Mouse (Mus musculus) forebrain, postnatal 0 days (tissue): ENCODE measurements at regions not wholly inside any gene's neighbourhood (a gene's known extent, or its start where the extent isn't known, plus 50 kb on each side); places are given as distances from the start of the nearest gene placed in this dataset.
A peak's percentile ranks its signal among the peaks of the same experiment; 100 is the strongest.

Experiments used
- ATAC-seq: fragments of 200-750 bp; cut with Nextera tagmentation; 2 replicates; pipeline ENCODE4 v1.8.0; 2017; ENCODE audit warnings: mild to moderate bottlenecking, moderate library complexity
- DNase-seq: peaks from one replicate; pipeline ENCODE4 v3.0.0-alpha.2; 2015
- H3K27ac ChIP-seq: fragments of 300-500 bp; sonication (generic); 2 replicates; pipeline ENCODE4 v1.5.1; 2014; ENCODE audit warnings: low read depth, mild to moderate bottlenecking, antibody characterized with exemption, low read length, moderate library complexity, mixed read lengths
- H3K27me3 ChIP-seq: fragments of 300-500 bp; sonication (generic); 2 replicates; pipeline ENCODE4 v1.6.1; 2014; ENCODE audit warnings: mild to moderate bottlenecking, low read length, mixed read lengths; ENCODE audit not compliant: insufficient read depth
- H3K36me3 ChIP-seq: fragments of 300-500 bp; sonication (generic); 2 replicates; pipeline ENCODE4 v1.6.1; 2014; ENCODE audit warnings: mild to moderate bottlenecking, moderate library complexity; ENCODE audit not compliant: insufficient read depth
- H3K4me1 ChIP-seq: fragments of 300-500 bp; sonication (generic); 2 replicates; pipeline ENCODE4 v1.6.1; 2014; ENCODE audit warnings: antibody characterized with exemption; ENCODE audit not compliant: insufficient read depth
- H3K4me2 ChIP-seq: fragments of 300-500 bp; sonication (generic); 2 replicates; pipeline ENCODE4 v1.6.1; 2014; ENCODE audit warnings: low read depth, mild to moderate bottlenecking, moderate library complexity
- H3K4me3 ChIP-seq: fragments of 300-500 bp; sonication (generic); 2 replicates; pipeline ENCODE4 v1.5.1; 2014; ENCODE audit warnings: low read depth, low read length, mixed read lengths
- H3K9ac ChIP-seq: fragments of 300-500 bp; sonication (generic); 2 replicates; pipeline ENCODE4 v1.6.1; 2014; ENCODE audit warnings: mild to moderate bottlenecking
- H3K9me3 ChIP-seq: fragments of 300-500 bp; sonication (generic); 2 replicates; pipeline ENCODE4 v1.6.1; 2016; ENCODE audit warnings: low read length
- CTCF ChIP-seq: sonication (generic); IDR thresholded peaks from 2 replicates; pipeline ENCODE4 v1.5.1; 2016; ENCODE audit warnings: antibody characterized with exemption, control low read depth, low read depth
- whole genome bisulfite sequencing: fragments of 180-500 bp; shearing (Covaris S2); extraction: QIAGEN DNeasy Blood & Tissue Kit; methylation state at CpG from one replicate; pipeline ENCODE4 v1.1.7; 2014; 5-methylcytosine and 5-hydroxymethylcytosine counted together

DNA sequence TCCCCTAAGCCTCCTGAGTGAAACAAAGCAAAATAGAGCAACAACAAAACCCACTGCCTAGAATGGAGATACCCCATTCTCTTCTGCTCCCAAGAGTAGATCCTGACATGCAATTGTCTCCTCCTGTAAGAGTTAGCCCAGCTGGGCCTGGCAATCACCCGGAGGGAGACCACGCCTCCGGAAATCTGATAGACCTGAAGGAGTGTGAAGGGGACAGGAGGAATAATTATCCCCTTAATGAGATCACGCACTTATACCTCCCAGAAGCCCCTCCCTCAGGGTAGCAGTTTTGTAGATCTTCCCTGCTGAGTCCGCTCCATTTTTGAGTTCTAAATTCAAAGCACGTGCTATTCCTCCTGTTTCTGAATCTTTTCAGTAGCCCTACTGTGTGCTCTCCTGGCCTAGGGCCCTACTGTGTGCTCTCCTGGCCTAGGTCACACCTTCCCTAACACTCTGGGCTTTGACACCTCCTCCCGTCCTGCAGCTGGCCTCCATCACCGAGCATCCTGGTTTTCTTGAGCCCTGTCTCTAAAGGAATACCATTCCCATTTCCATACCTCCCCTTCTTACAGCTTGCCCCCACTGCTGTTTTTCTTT, 137.2 kb upstream of the Mdm1 start:
- no peaks in the 10 kb centered on the region for H3K27me3 ChIP-seq
- DNase-seq (no peak), ATAC-seq (no peak)
- H3K27ac ChIP-seq = no peak overlapping the region
- TF ChIP-seq CTCF = no peak
- H3K9me3 ChIP-seq = 0 out of 2 replicates have a peak, but pooled peaks cover under 1% of the 10 kb centered on the region
- no peak overlapping the region for H3K4me3 ChIP-seq
- no peak overlapping the region for H3K4me2 ChIP-seq
- no peak overlapping the region for H3K9ac ChIP-seq
- H3K36me3 ChIP-seq = no peaks in the 10 kb centered on the region
- H3K4me1 ChIP-seq = no peaks in the 10 kb centered on the region
- WGBS = 58% methylated on average over 8 of the region's 8 CpGs

DNA sequence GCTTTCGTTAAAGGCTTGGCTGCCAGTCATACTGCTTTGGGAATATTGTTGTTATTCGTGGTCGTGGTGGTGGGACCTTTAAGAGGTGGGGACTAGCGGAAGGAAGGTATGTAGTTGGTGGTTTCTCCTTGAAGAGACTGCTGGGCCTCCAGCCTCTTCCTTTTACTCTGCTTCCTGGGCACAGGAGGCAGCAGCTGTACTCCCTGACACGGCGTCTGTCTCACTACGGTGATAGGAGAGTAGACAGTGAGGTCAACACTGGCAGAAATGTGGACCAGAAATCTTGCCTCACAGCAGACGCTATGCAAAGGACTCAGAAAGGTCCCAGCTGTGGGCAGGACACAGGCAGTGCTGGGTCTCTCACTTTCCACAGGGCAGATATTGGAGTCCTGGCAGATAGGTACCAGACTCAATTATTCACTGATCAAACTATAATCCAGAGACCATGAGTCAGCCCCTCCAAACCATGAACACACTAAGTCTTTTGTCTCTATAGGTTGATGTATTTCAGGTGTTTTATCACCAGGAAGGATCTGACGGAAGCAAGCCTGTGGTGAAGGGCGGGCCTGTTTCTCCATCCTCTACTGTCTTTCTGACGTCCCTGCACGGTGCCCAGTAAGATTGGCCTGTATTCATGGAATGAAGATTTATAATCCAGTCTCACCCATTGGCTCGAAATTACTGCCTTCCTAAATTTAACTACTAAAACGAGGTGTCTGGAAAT, 134.6 kb upstream of the Mdm1 start:
- no peaks in the 10 kb centered on the region for H3K27me3 ChIP-seq
- 0 out of 2 replicates have a peak, but pooled peaks cover 3% of the 10 kb centered on the region for H3K9me3 ChIP-seq
- no peak for TF ChIP-seq CTCF
- H3K4me1 ChIP-seq = no peaks in the 10 kb centered on the region
- ATAC-seq (no peak), DNase-seq (no peak)
- no peak overlapping the region for H3K4me3 ChIP-seq
- H3K36me3 ChIP-seq = no peaks in the 10 kb centered on the region
- H3K9ac ChIP-seq = no peak overlapping the region
- no peak overlapping the region for H3K4me2 ChIP-seq
- WGBS = 81% methylated on average over 14 of the region's 14 CpGs
- no peak overlapping the region for H3K27ac ChIP-seq

DNA sequence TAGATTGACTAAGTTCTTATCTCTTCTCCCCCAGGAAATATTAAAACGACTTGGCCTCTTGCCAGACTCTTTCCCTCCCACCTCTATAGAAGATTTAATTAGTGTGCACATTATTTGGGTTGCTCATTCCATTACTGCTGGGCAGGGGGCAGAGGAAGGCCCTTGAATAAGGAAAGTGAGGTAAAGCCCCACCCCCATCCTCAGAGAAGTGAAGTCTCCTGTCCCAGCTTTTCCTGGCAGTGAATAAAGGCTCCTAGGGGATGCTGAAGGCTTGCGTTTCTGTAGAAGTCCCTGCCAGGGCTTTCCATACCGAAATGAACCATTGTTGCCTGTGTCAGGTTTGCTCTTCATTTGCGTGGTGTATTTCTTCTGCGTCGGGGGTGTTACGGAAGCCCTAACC, 133.8 kb upstream of the Mdm1 start:
- TF ChIP-seq CTCF = no peak
- H3K4me1 ChIP-seq = no peaks in the 10 kb centered on the region
- no peak for ATAC-seq

DNA sequence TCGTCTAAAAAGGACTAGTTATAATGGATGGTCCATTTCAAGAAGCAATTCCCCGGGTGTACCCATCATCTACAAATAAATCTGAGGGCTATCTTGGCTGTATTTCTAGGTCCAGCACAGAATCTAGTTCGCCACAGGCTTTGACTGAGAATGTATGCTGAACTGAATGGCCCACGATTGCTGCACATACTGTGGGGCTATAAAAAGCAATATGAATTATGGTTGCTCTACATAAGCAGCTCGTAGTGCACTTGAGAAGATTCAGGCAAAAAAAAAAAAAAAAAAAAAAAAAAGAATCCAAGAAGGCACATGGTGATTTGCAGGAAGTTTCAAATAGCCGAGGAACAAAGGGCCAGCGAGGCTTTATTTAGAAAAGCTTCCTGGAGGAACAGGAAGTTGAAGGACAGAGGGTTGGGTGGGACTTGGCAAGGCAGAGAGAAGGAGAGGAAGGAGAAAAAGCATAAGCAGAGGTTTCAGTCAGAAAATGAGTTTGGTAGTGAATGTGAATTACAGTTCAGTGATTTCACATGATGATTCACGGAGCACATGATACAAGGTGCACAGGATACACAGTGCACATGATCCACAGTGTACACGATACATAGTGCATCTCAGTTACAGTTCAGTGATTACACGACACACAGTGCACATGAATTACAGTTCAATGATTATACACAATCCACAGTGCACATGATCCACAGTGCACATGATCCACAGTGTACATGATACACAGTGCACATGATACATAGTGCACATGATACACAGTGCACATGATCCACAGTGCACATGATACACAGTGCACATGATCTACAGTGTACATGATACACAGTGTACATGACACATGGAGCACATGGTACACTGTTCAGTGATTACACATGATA, 129.7 kb upstream of the Mdm1 start:
- TF ChIP-seq CTCF = no peak
- Histone ChIP-seq H3K4me3 (no peak overlapping the region), H3K4me1 (no peaks in the 10 kb centered on the region; the same call in 1 of the 2 replicates), H3K9ac (no peak overlapping the region), H3K27ac (no peak overlapping the region), H3K27me3 (no peaks in the 10 kb centered on the region), H3K4me2 (no peak overlapping the region), H3K9me3 (0 out of 2 replicates have a peak, but pooled peaks cover 3% of the 10 kb centered on the region), H3K36me3 (no peaks in the 10 kb centered on the region)
- ATAC-seq (peak; percentile 77), DNase-seq (peak; percentile 61)
- WGBS = 76% methylated on average over 10 of the region's 10 CpGs

More for the DNA sequence above, 133.8 kb upstream of the Mdm1 start:
- no peak for DNase-seq
- Histone ChIP-seq H3K36me3 (no peaks in the 10 kb centered on the region), H3K9me3 (0 out of 2 replicates have a peak, but pooled peaks cover 3% of the 10 kb centered on the region), H3K27me3 (no peaks in the 10 kb centered on the region), H3K9ac (no peak overlapping the region), H3K4me2 (no peak overlapping the region), H3K4me3 (no peak overlapping the region), H3K27ac (no peak overlapping the region)
- 37% methylated on average over 7 of the region's 7 CpGs for WGBS

DNA sequence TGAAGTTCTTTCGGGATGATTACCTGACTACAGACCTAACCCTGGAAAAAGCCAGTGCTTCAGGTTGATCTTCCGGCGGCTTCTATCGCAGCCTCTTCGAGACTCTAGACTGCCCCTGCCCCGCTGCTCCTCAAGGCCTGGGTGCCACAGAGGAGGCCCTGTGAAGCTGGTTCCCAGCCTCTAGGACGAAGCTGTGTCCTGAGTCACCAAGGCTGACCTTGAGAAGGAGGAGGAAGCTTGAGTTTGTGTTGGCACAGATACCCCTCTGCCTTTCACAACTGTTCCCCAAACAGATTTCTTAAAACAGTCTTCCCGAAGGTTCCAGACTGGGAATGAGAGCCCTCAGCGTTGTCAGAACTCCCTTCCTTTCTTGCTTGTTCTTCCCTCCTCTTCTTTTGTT, 112.8 kb upstream of the Mdm1 start:
- no peaks in the 10 kb centered on the region for H3K36me3 ChIP-seq
- H3K4me1 ChIP-seq = no peaks in the 10 kb centered on the region
- H3K27me3 ChIP-seq = no peaks in the 10 kb centered on the region
- H3K4me2 ChIP-seq = no peak overlapping the region
- H3K9me3 ChIP-seq = no peaks in the 10 kb centered on the region
- H3K27ac ChIP-seq = no peak overlapping the region
- no peak for DNase-seq
- 75% methylated on average over 9 of the region's 9 CpGs for WGBS
- H3K9ac ChIP-seq = no peak overlapping the region
- H3K4me3 ChIP-seq = no peak overlapping the region
- ATAC-seq = no peak
- no peak for TF ChIP-seq CTCF

DNA sequence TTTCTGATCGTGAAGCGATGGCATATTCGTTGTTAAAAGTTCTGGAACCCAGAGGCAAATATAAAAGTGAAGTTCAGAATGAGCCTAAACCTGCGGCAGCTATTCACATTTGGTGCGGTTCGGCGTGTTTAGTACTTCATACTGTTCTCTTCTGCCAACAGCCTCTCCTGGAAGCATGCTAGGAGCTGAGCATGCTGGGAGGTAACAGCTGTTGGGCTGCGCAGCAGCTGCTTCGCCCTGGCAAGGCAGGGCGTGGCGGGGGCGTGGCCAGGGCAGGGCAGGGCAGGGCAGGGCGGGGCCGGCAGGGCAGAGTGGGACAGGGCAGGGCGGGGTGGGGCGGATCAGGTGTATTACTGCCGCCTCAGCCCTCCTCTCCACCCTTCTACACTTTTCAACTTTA, 107.2 kb upstream of the Mdm1 start:
- Histone ChIP-seq H3K4me3 (no peak overlapping the region), H3K4me1 (no peaks in the 10 kb centered on the region), H3K36me3 (no peaks in the 10 kb centered on the region), H3K9me3 (no peaks in the 10 kb centered on the region), H3K9ac (no peak overlapping the region), H3K27me3 (no peaks in the 10 kb centered on the region), H3K27ac (no peak overlapping the region), H3K4me2 (no peak overlapping the region)
- ATAC-seq (no peak), DNase-seq (no peak)
- TF ChIP-seq CTCF = no peak
- WGBS = 91% methylated on average over 17 of the region's 17 CpGs
